Mouse (Mus musculus) neural tube, embryonic 14.5 days (tissue): ENCODE results near the gene Sh3d21. TPM values are rescaled to one million over a fixed set of nuclear protein-coding genes. Genes with fewer than 3 reads are reported as not detected.

Experiments
- ATAC-seq: fragments of 200-750 bp; cut with Nextera tagmentation; 2 replicates; pipeline ENCODE4 v1.8.0; 2017; ENCODE audit warnings: low read depth, mild to moderate bottlenecking, moderate TSS enrichment, moderate library complexity
- H3K27ac ChIP-seq: fragments of 300-500 bp; sonication (generic); 2 replicates; pipeline ENCODE4 v1.5.1; 2014; ENCODE audit warnings: low read depth, mild to moderate bottlenecking, control low read depth, low read length, moderate library complexity, mixed read lengths
- H3K27me3 ChIP-seq: fragments of 300-500 bp; sonication (generic); 2 replicates; pipeline ENCODE4 v1.6.1; 2014; ENCODE audit warnings: low read length; ENCODE audit not compliant: control insufficient read depth, insufficient read depth
- H3K36me3 ChIP-seq: fragments of 300-500 bp; sonication (generic); 2 replicates; pipeline ENCODE4 v1.6.1; 2014; ENCODE audit warnings: low read length, mixed read lengths; ENCODE audit not compliant: control insufficient read depth, insufficient read depth
- H3K4me1 ChIP-seq: fragments of 300-500 bp; sonication (generic); 2 replicates; pipeline ENCODE4 v1.6.1; 2014; ENCODE audit warnings: low read length; ENCODE audit not compliant: control insufficient read depth, insufficient read depth
- H3K4me2 ChIP-seq: fragments of 300-500 bp; sonication (generic); 2 replicates; pipeline ENCODE4 v1.6.1; 2014; ENCODE audit warnings: mild to moderate bottlenecking, low read depth, low read length, control low read depth
- H3K4me3 ChIP-seq: fragments of 300-500 bp; sonication (generic); 2 replicates; pipeline ENCODE4 v1.5.1; 2014; ENCODE audit warnings: low read depth, low read length, control low read depth, mixed read lengths
- H3K9ac ChIP-seq: fragments of 300-500 bp; sonication (generic); replicated peaks from 2 replicates; pipeline ENCODE4 v1.6.1; 2014; ENCODE audit warnings: low read depth, mild to moderate bottlenecking, control low read depth, low read length, mixed read lengths
- H3K9me3 ChIP-seq: fragments of 300-500 bp; sonication (generic); 2 replicates; pipeline ENCODE4 v1.6.1; 2016; ENCODE audit warnings: low read length; ENCODE audit not compliant: control insufficient read depth
- WGBS: fragments of 180-500 bp; shearing (Covaris S2); extraction: QIAGEN DNeasy Blood & Tissue Kit; methylation state at CpG from one replicate; pipeline ENCODE4 v1.1.7; 2014; 5-methylcytosine and 5-hydroxymethylcytosine counted together
- polyA plus RNA-seq: library from polyadenylated mRNA; unstranded; fragments of >200 nt; fragmentation: Nextera tagmentation; extraction: Ambion mirVana; gene quantifications from 2 replicates; pipeline ENCODE4 v1.2.1, GENCODE M21; 2014

Gene Sh3d21
- polyA plus RNA-seq, 1 experiment from 2014 or later, result 0.67 TPM

- H3K9me3 ChIP-seq, result no peaks in the 10 kb centered on the region
- H3K27ac ChIP-seq, result peak overlapping the region; percentile 85
- H3K4me3 ChIP-seq, result peak overlapping the region; percentile 91
- no peaks in the 10 kb centered on the region for H3K36me3 ChIP-seq
- peak overlapping the region; percentile 92 for H3K4me2 ChIP-seq
- H3K9ac ChIP-seq, result peak overlapping the region; percentile 88
- peak; percentile 47 for ATAC-seq
- H3K27me3 ChIP-seq, result no peaks in the 10 kb centered on the region
- H3K4me1 ChIP-seq, result peaks cover 27% of the 10 kb centered on the region
- under 1% methylated on average over 15 of the region's 15 CpGs for WGBS
Measured at GRCm38 (mm10) chr4:126103057-126103581, 60.2 kb downstream of the Sh3d21 start.

GRCm38 (mm10) chr4:126102061-126102841, 61.0 kb downstream of the Sh3d21 start:
- Histone ChIP-seq H3K9me3 (no peaks in the 10 kb centered on the region), H3K36me3 (no peaks in the 10 kb centered on the region), H3K4me2 (peak overlapping the region; percentile 92; the same call in 1 of the 2 replicates), H3K9ac (no peak overlapping the region), H3K27me3 (no peaks in the 10 kb centered on the region), H3K27ac (peak overlapping the region; percentile 85), H3K4me1 (peaks cover 27% of the 10 kb centered on the region), H3K4me3 (no peak overlapping the region)
- ATAC-seq, result no peak
- WGBS, result 37% methylated on average over 7 of the region's 7 CpGs

GRCm38 (mm10) chr4:126100764-126101163, 62.5 kb downstream of the Sh3d21 start:
- Histone ChIP-seq H3K9me3 (no peaks in the 10 kb centered on the region), H3K4me1 (peaks cover 24% of the 10 kb centered on the region), H3K36me3 (no peaks in the 10 kb centered on the region), H3K27me3 (no peaks in the 10 kb centered on the region), H3K4me3 (no peak overlapping the region), H3K9ac (no peak overlapping the region), H3K27ac (no peak overlapping the region), H3K4me2 (no peak overlapping the region)
- 85% methylated on average over 3 of the region's 3 CpGs for WGBS
- no peak for ATAC-seq

Other genes starting within 250 kb of the Sh3d21 start
- gene Csf3r, start 138.9 kb downstream of the Sh3d21 start, polyA plus RNA-seq, result 0.66 and 0.75 TPM in 2 replicates
- gene Mrps15, start 116.6 kb downstream of the Sh3d21 start, polyA plus RNA-seq, result 127 and 137 TPM in 2 replicates
- 30.2 and 40.2 TPM in 2 replicates for gene Oscp1, start 104.9 kb downstream of the Sh3d21 start, polyA plus RNA-seq
- gene Lsm10, start 66.9 kb downstream of the Sh3d21 start, polyA plus RNA-seq, result 46.4 and 48.3 TPM in 2 replicates
- gene Stk40, start 59.5 kb downstream of the Sh3d21 start, polyA plus RNA-seq, result 15.2 and 21.8 TPM in 2 replicates
- 5.4 and 14.6 TPM in 2 replicates for gene Eva1b, start 15.7 kb downstream of the Sh3d21 start, polyA plus RNA-seq
- 128 and 138 TPM in 2 replicates for gene Thrap3, start 39.3 kb upstream of the Sh3d21 start, polyA plus RNA-seq
- 69.6 and 79.7 TPM in 2 replicates for gene Map7d1, start 92.9 kb upstream of the Sh3d21 start, polyA plus RNA-seq
- 32.9 and 68.5 TPM in 2 replicates for gene Trappc3, start 98.8 kb upstream of the Sh3d21 start, polyA plus RNA-seq
- gene Col8a2, start 123.3 kb upstream of the Sh3d21 start, polyA plus RNA-seq, result 1.3 and 6.1 TPM in 2 replicates
- 51.7 and 54.1 TPM in 2 replicates for gene Adprhl2, start 158.2 kb upstream of the Sh3d21 start, polyA plus RNA-seq
- 7.7 and 8.8 TPM in 2 replicates for gene Tekt2, start 162.2 kb upstream of the Sh3d21 start, polyA plus RNA-seq